ENCODE assay signal across 8 mouse cellular contexts in the genomic region with DNA sequence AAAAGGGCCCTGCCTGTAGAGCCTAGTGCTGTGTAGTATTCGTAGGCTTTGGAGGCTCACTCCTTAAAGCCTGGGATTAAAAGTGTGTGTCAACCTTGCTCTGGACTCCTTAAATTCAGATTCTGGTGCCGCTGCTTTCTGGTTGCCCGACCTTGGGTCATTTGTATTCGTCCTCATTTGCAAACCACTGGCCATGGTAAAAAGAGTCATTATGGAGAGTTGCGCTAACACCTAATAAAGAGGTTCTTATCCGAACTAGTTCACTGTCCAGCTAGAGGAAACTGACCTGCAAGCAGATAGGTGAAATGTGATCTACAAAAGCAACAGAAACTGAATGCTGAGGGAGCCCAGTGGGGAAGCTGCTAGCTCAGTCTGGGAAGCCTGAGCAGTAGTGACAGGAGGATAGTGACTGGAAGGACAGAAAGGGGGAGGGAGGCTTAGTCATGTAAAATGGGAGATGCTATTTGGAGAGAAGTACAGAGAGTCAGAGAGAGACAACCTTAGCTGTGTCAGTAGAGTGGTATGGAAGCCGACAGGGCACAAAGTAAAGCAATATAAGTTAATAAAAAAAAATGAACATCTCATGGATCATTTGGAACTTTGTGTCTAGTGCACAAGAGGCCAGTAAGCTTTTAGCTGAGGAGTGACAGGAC. TPM values are rescaled to one million over a fixed set of nuclear protein-coding genes. Genes with fewer than 3 reads are reported as not detected.
DNase-seq lines count a peak whose midpoint lies in the region; ATAC-seq and TF ChIP-seq lines count a peak whose summit lies in the region.

No protein-coding gene starts in this region.

- H3K36me3 ChIP-seq in heart, embryonic 14.5 days (ENCODE audit: control insufficient read depth, insufficient read depth, low read length) = 0 out of 2 replicates have a peak, but pooled peaks cover 3% of the 10 kb centered on the region
- no peaks in the 10 kb centered on the region for H3K36me3 ChIP-seq in hindbrain, embryonic 14.5 days (replicated peaks; ENCODE audit: control insufficient read depth, insufficient read depth)
- no peaks in the 10 kb centered on the region for H3K36me3 ChIP-seq in midbrain, embryonic 14.5 days (ENCODE audit: control insufficient read depth, insufficient read depth, low read length)

- peak overlapping the region; percentile 97 for H3K4me2 ChIP-seq in heart, embryonic 14.5 days (ENCODE audit: low read length)
- H3K4me2 ChIP-seq in hindbrain, embryonic 14.5 days (replicated peaks) = peak overlapping the region; percentile 98
- H3K4me2 ChIP-seq in midbrain, embryonic 14.5 days (ENCODE audit: low read length) = peak overlapping the region; percentile 96

- ATAC-seq in heart, embryonic 14.5 days (ENCODE audit: insufficient number of reproducible peaks, insufficient read depth, low FRiP score, low read depth) = no peak
- ATAC-seq in hindbrain, embryonic 14.5 days (ENCODE audit: low FRiP score) = no peak
- ATAC-seq in midbrain, embryonic 14.5 days (ENCODE audit: low FRiP score, low TSS enrichment) = no peak

- H3K4me1 ChIP-seq in heart, embryonic 14.5 days (ENCODE audit: control insufficient read depth in 2 of 2, insufficient read depth in 2 of 2, low read length in 2 of 2) = peaks cover 51 to 53% of the 10 kb centered on the region in 2 experiments
- H3K4me1 ChIP-seq in cortical plate, adult 2 months (ENCODE audit: control insufficient read depth, insufficient read depth, low read length) = peaks cover 14% of the 10 kb centered on the region
- peaks cover 52% of the 10 kb centered on the region for H3K4me1 ChIP-seq in hindbrain, embryonic 14.5 days (replicated peaks; ENCODE audit: control insufficient read depth, insufficient read depth, low read length)
- peaks cover 59% of the 10 kb centered on the region for H3K4me1 ChIP-seq in midbrain, embryonic 14.5 days (ENCODE audit: control insufficient read depth, insufficient read depth, low read length)

- DNase-seq in heart, postnatal 10 days = no peak
- no peak for DNase-seq in hindbrain, embryonic 14.5 days (ENCODE audit: low spot score)
- no peak for DNase-seq in midbrain, embryonic 14.5 days
- DNase-seq in retina, embryonic 14.5 days (ENCODE audit: low spot score) = no peak
- DNase-seq in B cell, adult 2 months = no peak
- no peak for DNase-seq in thymus, adult 18-20 months

- no peaks in the 10 kb centered on the region for H3K27me3 ChIP-seq in heart, embryonic 14.5 days (ENCODE audit: control insufficient read depth, insufficient read depth, low read length)
- no peaks in the 10 kb centered on the region for H3K27me3 ChIP-seq in hindbrain, embryonic 14.5 days (ENCODE audit: control insufficient read depth, insufficient read depth, low read length)
- H3K27me3 ChIP-seq in midbrain, embryonic 14.5 days (ENCODE audit: control insufficient read depth, insufficient read depth, low read length) = no peaks in the 10 kb centered on the region

- 55% methylated on average over 7 of the region's 7 CpGs for WGBS in heart, embryonic 14.5 days
- 47% methylated on average over 7 of the region's 7 CpGs for WGBS in hindbrain, embryonic 14.5 days
- 55% methylated on average over 7 of the region's 7 CpGs for WGBS in midbrain, embryonic 14.5 days

- peak; percentile 45; the same call in 1 of the 2 replicates for TF ChIP-seq POLR2A in cortical plate, adult 2 months (IDR thresholded peaks at IDR 0.05; ENCODE audit: extremely low read depth, insufficient read depth, low read length)

- peak overlapping the region in 1 of 2 experiments; percentile 90; a peak in 2 of 4 replicates for H3K4me3 ChIP-seq in heart, embryonic 14.5 days (ENCODE audit: control insufficient read depth in 1 of 2, insufficient read depth in 1 of 2, low read depth in 1 of 2, low read length in 2 of 2)
- H3K4me3 ChIP-seq in cortical plate, adult 2 months (ENCODE audit: insufficient read depth, low read length) = peak overlapping the region; percentile 91
- H3K4me3 ChIP-seq in hindbrain, embryonic 14.5 days (replicated peaks; ENCODE audit: low read length) = peak overlapping the region; percentile 96
- H3K4me3 ChIP-seq in midbrain, embryonic 14.5 days (replicated peaks; ENCODE audit: low read depth, low read length) = peak overlapping the region; percentile 91

- intact Hi-C loops in heart, postnatal 10 days (cut with DNase I) = no loop called here

- no peaks in the 10 kb centered on the region for H3K9me3 ChIP-seq in heart, embryonic 14.5 days (ENCODE audit: control insufficient read depth, low read length)
- H3K9me3 ChIP-seq in hindbrain, embryonic 14.5 days (ENCODE audit: control insufficient read depth, low read length) = no peaks in the 10 kb centered on the region
- H3K9me3 ChIP-seq in midbrain, embryonic 14.5 days (ENCODE audit: control insufficient read depth, low read length) = no peaks in the 10 kb centered on the region

- H3K9ac ChIP-seq in heart, embryonic 14.5 days (ENCODE audit: low read length) = peak overlapping the region; percentile 94; the same call in 1 of the 2 replicates
- peak overlapping the region; percentile 89 for H3K9ac ChIP-seq in hindbrain, embryonic 14.5 days
- H3K9ac ChIP-seq in midbrain, embryonic 14.5 days (replicated peaks; ENCODE audit: low read length) = no peak overlapping the region

- H3K27ac ChIP-seq in heart, embryonic 14.5 days (replicated peaks in 1 of 2; ENCODE audit: control insufficient read depth in 1 of 2, insufficient read depth in 1 of 2, low read depth in 2 of 2, low read length in 2 of 2) = no peak overlapping the region
- no peak overlapping the region for H3K27ac ChIP-seq in cortical plate, adult 2 months (ENCODE audit: insufficient read depth, low read length)
- no peak overlapping the region for H3K27ac ChIP-seq in hindbrain, embryonic 14.5 days
- H3K27ac ChIP-seq in midbrain, embryonic 14.5 days (replicated peaks; ENCODE audit: low read depth, low read length) = no peak overlapping the region

- no peak for TF ChIP-seq CTCF in cortical plate, adult 2 months (IDR thresholded peaks at IDR 0.05; ENCODE audit: extremely low read depth, insufficient read depth, low read length)

RNA-seq across cellular contexts. Expression of gene Stk40, which starts 1.5 kb away (rescaled TPM):
- polyA plus RNA-seq in heart, embryonic 14.5 days (2014; fragmentation: Nextera tagmentation; extraction: Ambion mirVana) = 13.1 and 17.8 TPM in 2 replicates
- 10 to 100 TPM; 22.8 to 32.7 TPM for total RNA-seq in heart, postnatal 10 days (2021)
- polyA plus RNA-seq in cortical plate, adult 2 months (2012; rRNA removed) = 15.9 and 17.5 TPM in 2 replicates
- 24.2 and 25.2 TPM in 2 replicates for polyA plus RNA-seq in hindbrain, embryonic 14.5 days (2014; fragmentation: Nextera tagmentation; extraction: Ambion mirVana)
- 21.1 and 29.4 TPM in 2 replicates for polyA plus RNA-seq in midbrain, embryonic 14.5 days (2014; fragmentation: Nextera tagmentation; extraction: Ambion mirVana)

RNA-seq across cellular contexts. Expression of gene Lsm10, which starts 8.8 kb away (rescaled TPM):
- 45.4 and 49.1 TPM in 2 replicates for polyA plus RNA-seq in heart, embryonic 14.5 days (2014; fragmentation: Nextera tagmentation; extraction: Ambion mirVana)
- total RNA-seq in heart, postnatal 10 days (2021) = 10 to 100 TPM; 11.0 to 14.3 TPM
- 25.5 TPM in 2 replicates for polyA plus RNA-seq in cortical plate, adult 2 months (2012; rRNA removed)
- polyA plus RNA-seq in hindbrain, embryonic 14.5 days (2014; fragmentation: Nextera tagmentation; extraction: Ambion mirVana) = 49.1 and 51.2 TPM in 2 replicates
- 47.8 and 51.2 TPM in 2 replicates for polyA plus RNA-seq in midbrain, embryonic 14.5 days (2014; fragmentation: Nextera tagmentation; extraction: Ambion mirVana)

RNA-seq across cellular contexts. Expression of gene Eva1b, which starts 42.3 kb away (rescaled TPM):
- 31.8 and 33.9 TPM in 2 replicates for polyA plus RNA-seq in heart, embryonic 14.5 days (2014; fragmentation: Nextera tagmentation; extraction: Ambion mirVana)
- 10 to 100 TPM; 36.3 to 37.0 TPM for total RNA-seq in heart, postnatal 10 days (2021)
- polyA plus RNA-seq in cortical plate, adult 2 months (2012; rRNA removed) = 7.6 and 7.9 TPM in 2 replicates
- polyA plus RNA-seq in hindbrain, embryonic 14.5 days (2014; fragmentation: Nextera tagmentation; extraction: Ambion mirVana) = 13.5 and 19.2 TPM in 2 replicates
- 7.8 and 12.3 TPM in 2 replicates for polyA plus RNA-seq in midbrain, embryonic 14.5 days (2014; fragmentation: Nextera tagmentation; extraction: Ambion mirVana)

RNA-seq across cellular contexts. Expression of gene Oscp1, which starts 46.9 kb away (rescaled TPM):
- polyA plus RNA-seq in heart, embryonic 14.5 days (2014; fragmentation: Nextera tagmentation; extraction: Ambion mirVana) = 4.6 and 6.4 TPM in 2 replicates
- total RNA-seq in heart, postnatal 10 days (2021) = 1 to 10 TPM; 3.5 to 4.1 TPM
- 20.3 and 21.4 TPM in 2 replicates for polyA plus RNA-seq in cortical plate, adult 2 months (2012; rRNA removed)
- polyA plus RNA-seq in hindbrain, embryonic 14.5 days (2014; fragmentation: Nextera tagmentation; extraction: Ambion mirVana) = 39.5 and 40.7 TPM in 2 replicates
- polyA plus RNA-seq in midbrain, embryonic 14.5 days (2014; fragmentation: Nextera tagmentation; extraction: Ambion mirVana) = 34.0 and 42.7 TPM in 2 replicates

RNA-seq across cellular contexts. Expression of gene Sh3d21, which starts 58.0 kb away (rescaled TPM):
- polyA plus RNA-seq in heart, embryonic 14.5 days (2014; fragmentation: Nextera tagmentation; extraction: Ambion mirVana) = 2.5 and 2.7 TPM in 2 replicates
- total RNA-seq in heart, postnatal 10 days (2021) = 1 to 10 TPM; 2.1 to 2.7 TPM
- 1.0 and 1.1 TPM in 2 replicates for polyA plus RNA-seq in cortical plate, adult 2 months (2012; rRNA removed)
- polyA plus RNA-seq in hindbrain, embryonic 14.5 days (2014; fragmentation: Nextera tagmentation; extraction: Ambion mirVana) = 1.1 TPM in 2 replicates
- polyA plus RNA-seq in midbrain, embryonic 14.5 days (2014; fragmentation: Nextera tagmentation; extraction: Ambion mirVana) = 0.89 and 1.1 TPM in 2 replicates
